Mouse (Mus musculus) testis, postnatal 10 days (tissue): ENCODE results near the gene Picalm.
"Not testable (repeated sequence)": the region's sequence is repeated elsewhere in the genome, so short reads cannot be mapped to it uniquely, and the experiment has no call there.

Source experiments
- DNase-seq: peaks from one replicate; pipeline ENCODE4 v3.0.0; 2021; ENCODE audit warnings: low spot score

Gene Picalm

GRCm38 (mm10) chr7:90132322-90132721 is 2.3 kb downstream of the Picalm start:
- no peak for DNase-seq

GRCm38 (mm10) chr7:90136736-90137135 is 6.7 kb downstream of the Picalm start:
- no peak for DNase-seq

GRCm38 (mm10) chr7:90138359-90138758 is 8.3 kb downstream of the Picalm start:
- no peak for DNase-seq

- DNase-seq: no peak
Measured at GRCm38 (mm10) chr7:90140290-90140689, 10.3 kb downstream of the Picalm start.

- no peak for DNase-seq
Measured at GRCm38 (mm10) chr7:90144275-90144674, 14.3 kb downstream of the Picalm start.

- DNase-seq: no peak
Measured at GRCm38 (mm10) chr7:90144971-90145370, 15.0 kb downstream of the Picalm start.

- no peak for DNase-seq
Measured at GRCm38 (mm10) chr7:90145376-90145775, 15.4 kb downstream of the Picalm start.

GRCm38 (mm10) chr7:90145897-90146296 is 15.9 kb downstream of the Picalm start:
- no peak for DNase-seq

- DNase-seq: no peak
Measured at GRCm38 (mm10) chr7:90146321-90146720, 16.3 kb downstream of the Picalm start.

GRCm38 (mm10) chr7:90148023-90148422 is 18.0 kb downstream of the Picalm start:
- no peak for DNase-seq

GRCm38 (mm10) chr7:90148516-90148915 is 18.5 kb downstream of the Picalm start:
- no peak for DNase-seq

GRCm38 (mm10) chr7:90150311-90150710 is 20.3 kb downstream of the Picalm start:
- peak; percentile 60 for DNase-seq

GRCm38 (mm10) chr7:90158034-90158433 is 28.0 kb downstream of the Picalm start:
- DNase-seq: no peak

- DNase-seq: no peak
Measured at GRCm38 (mm10) chr7:90160598-90160997, 30.6 kb downstream of the Picalm start.

GRCm38 (mm10) chr7:90164276-90164675 is 34.3 kb downstream of the Picalm start:
- DNase-seq: no peak

GRCm38 (mm10) chr7:90165970-90166369 is 36.0 kb downstream of the Picalm start:
- DNase-seq: no peak

GRCm38 (mm10) chr7:90167777-90168176 is 37.8 kb downstream of the Picalm start:
- DNase-seq: not testable (repeated sequence)

- DNase-seq: no peak
Measured at GRCm38 (mm10) chr7:90173778-90174177, 43.8 kb downstream of the Picalm start.

GRCm38 (mm10) chr7:90175576-90175975 is 45.6 kb downstream of the Picalm start:
- no peak for DNase-seq

GRCm38 (mm10) chr7:90180635-90181034 is 50.6 kb downstream of the Picalm start:
- DNase-seq: no peak

GRCm38 (mm10) chr7:90200251-90200650 is 70.2 kb downstream of the Picalm start:
- DNase-seq: no peak

GRCm38 (mm10) chr7:90201877-90202465 is 72.0 kb downstream of the Picalm start:
- no peak for DNase-seq

- no peak for DNase-seq
Measured at GRCm38 (mm10) chr7:90203914-90204313, 73.9 kb downstream of the Picalm start.

- no peak for DNase-seq
Measured at GRCm38 (mm10) chr7:90210116-90210515, 80.1 kb downstream of the Picalm start.
